In the genomic region with DNA sequence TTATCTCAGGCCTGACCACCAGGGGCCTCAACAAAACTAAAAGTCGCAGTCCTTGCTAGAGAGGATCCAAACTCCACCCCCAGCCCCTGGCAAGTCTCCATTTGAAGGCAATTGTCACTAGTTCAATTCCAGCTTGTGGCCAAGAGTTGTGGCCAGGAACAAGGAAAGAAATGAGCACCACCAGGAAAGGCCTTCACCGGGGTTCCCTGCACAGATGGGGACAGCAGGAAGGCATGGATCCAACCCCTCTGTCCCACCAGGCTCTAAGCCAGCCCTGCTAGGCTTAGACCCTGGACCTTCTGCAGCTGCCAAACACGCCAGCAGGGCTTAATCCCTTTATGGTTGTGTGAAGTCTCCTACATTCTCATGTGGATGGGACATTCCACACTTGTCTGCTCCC, we compare ENCODE assay signal across 19 mouse cellular contexts. TPM values are rescaled to one million over a fixed set of nuclear protein-coding genes. Genes with fewer than 3 reads are reported as not detected.
DNase-seq lines count a peak whose midpoint lies in the region; ATAC-seq and TF ChIP-seq lines count a peak whose summit lies in the region.
"Had no signal": no experiment of that assay in that cellular context is flagged by ENCODE, and none has a peak within 500 bp of the region (broad histone marks: within the 10 kb centered on the region; RNA-seq: fewer than 3 reads in every experiment).

No protein-coding gene starts in this region.

- WGBS in forebrain, embryonic 14.5 days, result 35% methylated on average over 3 of the region's 3 CpGs
- 48% methylated on average over 3 of the region's 3 CpGs for WGBS in forebrain, embryonic 10.5 days
- 23% methylated on average over 3 of the region's 3 CpGs for WGBS in hindbrain, postnatal 0 days
- 44% methylated on average over 3 of the region's 3 CpGs for WGBS in hindbrain, embryonic 13.5 days
- 21% methylated on average over 3 of the region's 3 CpGs for WGBS in liver, embryonic 12.5 days (ENCODE audit: insufficient replicate concordance)
- WGBS in liver, postnatal 0 days (ENCODE audit: insufficient replicate concordance), result 30% methylated on average over 3 of the region's 3 CpGs

- TF ChIP-seq EP300 in liver, postnatal 0 days (IDR thresholded peaks at IDR 0.05; ENCODE audit: low read depth), result no peak

- TF ChIP-seq CTCF in hindbrain, postnatal 0 days (IDR thresholded peaks at IDR 0.05; ENCODE audit: low read depth), result peak; percentile 18; the same call in 1 of the 2 replicates
- no peak for TF ChIP-seq CTCF in liver, postnatal 0 days (IDR thresholded peaks at IDR 0.05; ENCODE audit: low read depth)

- no peak overlapping the region for H3K4me3 ChIP-seq in forebrain, embryonic 14.5 days (ENCODE audit: low read depth, low read length)
- no peak overlapping the region for H3K4me3 ChIP-seq in forebrain, embryonic 10.5 days
- H3K4me3 ChIP-seq in hindbrain, postnatal 0 days (ENCODE audit: low read length), result no peak overlapping the region
- H3K4me3 ChIP-seq in hindbrain, embryonic 13.5 days, result no peak overlapping the region
- no peak overlapping the region for H3K4me3 ChIP-seq in liver, embryonic 12.5 days
- H3K4me3 ChIP-seq in liver, postnatal 0 days (ENCODE audit: low read depth, low read length), result no peak overlapping the region
- H3K4me3 ChIP-seq: embryonic facial prominence, embryonic 12.5 days; forebrain, embryonic 15.5 days; heart, adult 2 months; heart, embryonic 15.5 days; hindbrain, embryonic 15.5 days had no signal

- ATAC-seq in forebrain, embryonic 14.5 days, result no peak
- peak; percentile 58; the same call in 1 of the 2 replicates for ATAC-seq in hindbrain, postnatal 0 days
- no peak for ATAC-seq in hindbrain, embryonic 13.5 days (ENCODE audit: low FRiP score)
- ATAC-seq in liver, embryonic 12.5 days, result no peak
- no peak for ATAC-seq in liver, postnatal 0 days
- ATAC-seq: forebrain, embryonic 15.5 days had no signal

- peak; percentile 17 for DNase-seq in forebrain, embryonic 14.5 days (ENCODE audit: low spot score)
- no peak for DNase-seq in forebrain, embryonic 10.5 days (ENCODE audit: extremely low spot score, low spot score)
- peak; percentile 64 for DNase-seq in hindbrain, postnatal 0 days (ENCODE audit: low spot score)
- DNase-seq in liver, postnatal 0 days, result no peak
- DNase-seq in thymus, adult 18-20 months, result no peak
- DNase-seq: adrenal gland, adult 8-10 months; adrenal gland, postnatal 36 days; cerebellum, postnatal 25 days; gastrocnemius, postnatal 14 days; heart, adult 2 months; heart, postnatal 14 days; kidney, adult 11 months had no signal

- no peaks in the 10 kb centered on the region for H3K9me3 ChIP-seq in forebrain, embryonic 14.5 days (replicated peaks; ENCODE audit: control insufficient read depth, low read length)
- H3K9me3 ChIP-seq in forebrain, embryonic 10.5 days, result no peaks in the 10 kb centered on the region
- H3K9me3 ChIP-seq in hindbrain, postnatal 0 days (ENCODE audit: low read length), result no peaks in the 10 kb centered on the region
- no peaks in the 10 kb centered on the region for H3K9me3 ChIP-seq in hindbrain, embryonic 13.5 days
- no peaks in the 10 kb centered on the region for H3K9me3 ChIP-seq in liver, embryonic 12.5 days (replicated peaks)
- H3K9me3 ChIP-seq in liver, postnatal 0 days (ENCODE audit: low read length), result no peaks in the 10 kb centered on the region
- H3K9me3 ChIP-seq: embryonic facial prominence, embryonic 12.5 days; forebrain, embryonic 15.5 days; heart, embryonic 15.5 days; hindbrain, embryonic 15.5 days had no signal

- H3K27ac ChIP-seq in forebrain, embryonic 14.5 days (ENCODE audit: low read depth, low read length), result no peak overlapping the region
- H3K27ac ChIP-seq in forebrain, embryonic 10.5 days, result no peak overlapping the region
- no peak overlapping the region for H3K27ac ChIP-seq in hindbrain, postnatal 0 days
- no peak overlapping the region for H3K27ac ChIP-seq in hindbrain, embryonic 13.5 days
- 0 out of 2 replicates have a peak overlapping the region, but pooled peaks have one; percentile 43 for H3K27ac ChIP-seq in liver, embryonic 12.5 days
- no peak overlapping the region for H3K27ac ChIP-seq in liver, postnatal 0 days (ENCODE audit: low read depth)
- H3K27ac ChIP-seq: embryonic facial prominence, embryonic 12.5 days; forebrain, embryonic 15.5 days; heart, adult 2 months; heart, embryonic 15.5 days; hindbrain, embryonic 15.5 days had no signal

- peaks cover 8% of the 10 kb centered on the region; the same call in 1 of the 2 replicates for H3K4me1 ChIP-seq in forebrain, embryonic 14.5 days (ENCODE audit: control insufficient read depth, insufficient read depth, low read length)
- H3K4me1 ChIP-seq in forebrain, embryonic 10.5 days, result peaks cover 35% of the 10 kb centered on the region
- H3K4me1 ChIP-seq in hindbrain, postnatal 0 days (ENCODE audit: insufficient read depth, low read length), result peaks cover 23% of the 10 kb centered on the region; the same call in 1 of the 2 replicates
- H3K4me1 ChIP-seq in hindbrain, embryonic 13.5 days (replicated peaks), result peaks cover 51% of the 10 kb centered on the region
- H3K4me1 ChIP-seq in liver, embryonic 12.5 days, result peaks cover 12% of the 10 kb centered on the region
- no peaks in the 10 kb centered on the region for H3K4me1 ChIP-seq in liver, postnatal 0 days (ENCODE audit: insufficient read depth)
- H3K4me1 ChIP-seq: heart, embryonic 15.5 days had no signal

- no peak overlapping the region for H3K9ac ChIP-seq in forebrain, embryonic 14.5 days (ENCODE audit: low read length)
- H3K9ac ChIP-seq in hindbrain, postnatal 0 days (replicated peaks; ENCODE audit: low read length), result no peak overlapping the region
- no peak overlapping the region for H3K9ac ChIP-seq in hindbrain, embryonic 13.5 days
- no peak overlapping the region for H3K9ac ChIP-seq in liver, embryonic 12.5 days
- H3K9ac ChIP-seq in liver, postnatal 0 days (replicated peaks), result no peak overlapping the region
- H3K9ac ChIP-seq: embryonic facial prominence, embryonic 12.5 days; forebrain, embryonic 15.5 days; heart, embryonic 15.5 days; hindbrain, embryonic 15.5 days had no signal

- H3K4me2 ChIP-seq in forebrain, embryonic 14.5 days (ENCODE audit: low read length), result no peak overlapping the region
- no peak overlapping the region for H3K4me2 ChIP-seq in hindbrain, postnatal 0 days (ENCODE audit: low read depth, low read length)
- H3K4me2 ChIP-seq in hindbrain, embryonic 13.5 days, result no peak overlapping the region
- H3K4me2 ChIP-seq in liver, embryonic 12.5 days, result no peak overlapping the region
- H3K4me2 ChIP-seq in liver, postnatal 0 days (ENCODE audit: low read depth, low read length), result no peak overlapping the region
- H3K4me2 ChIP-seq: embryonic facial prominence, embryonic 12.5 days; forebrain, embryonic 15.5 days; heart, embryonic 11.5 days; heart, embryonic 15.5 days; hindbrain, embryonic 15.5 days had no signal

- no peaks in the 10 kb centered on the region for H3K27me3 ChIP-seq in forebrain, embryonic 14.5 days (replicated peaks; ENCODE audit: control insufficient read depth, insufficient read depth, low read length)
- H3K27me3 ChIP-seq in forebrain, embryonic 10.5 days (ENCODE audit: poor library complexity, severe bottlenecking), result peaks cover 32% of the 10 kb centered on the region
- no peaks in the 10 kb centered on the region for H3K27me3 ChIP-seq in hindbrain, postnatal 0 days (ENCODE audit: insufficient read depth, low read length)
- 0 out of 2 replicates have a peak, but pooled peaks cover 3% of the 10 kb centered on the region for H3K27me3 ChIP-seq in hindbrain, embryonic 13.5 days
- peaks cover 78% of the 10 kb centered on the region for H3K27me3 ChIP-seq in liver, embryonic 12.5 days (replicated peaks)
- peaks cover 3% of the 10 kb centered on the region; the same call in 1 of the 2 replicates for H3K27me3 ChIP-seq in liver, postnatal 0 days (ENCODE audit: insufficient read depth, low read length)
- H3K27me3 ChIP-seq: forebrain, embryonic 15.5 days; hindbrain, embryonic 15.5 days had no signal

- no peaks in the 10 kb centered on the region for H3K36me3 ChIP-seq in forebrain, embryonic 14.5 days (ENCODE audit: control insufficient read depth, insufficient read depth, low read length)
- no peaks in the 10 kb centered on the region for H3K36me3 ChIP-seq in forebrain, embryonic 10.5 days (replicated peaks)
- H3K36me3 ChIP-seq in hindbrain, postnatal 0 days (ENCODE audit: insufficient read depth, low read length), result no peaks in the 10 kb centered on the region
- H3K36me3 ChIP-seq in hindbrain, embryonic 13.5 days, result no peaks in the 10 kb centered on the region
- no peaks in the 10 kb centered on the region for H3K36me3 ChIP-seq in liver, embryonic 12.5 days
- H3K36me3 ChIP-seq in liver, postnatal 0 days (replicated peaks; ENCODE audit: insufficient read depth, low read length), result no peaks in the 10 kb centered on the region
- H3K36me3 ChIP-seq: embryonic facial prominence, embryonic 12.5 days; forebrain, embryonic 15.5 days; heart, embryonic 15.5 days; hindbrain, embryonic 15.5 days had no signal

RNA-seq across cellular contexts. Expression of gene Pou2f2, which starts 8.9 kb away (rescaled TPM):
- 15.5 and 21.1 TPM in 2 replicates for polyA plus RNA-seq in forebrain, embryonic 14.5 days (2014; fragmentation: Nextera tagmentation; extraction: Ambion mirVana)
- polyA plus RNA-seq in forebrain, embryonic 10.5 days (2016; fragmentation: Nextera tagmentation; extraction: Ambion mirVana), result 5.5 and 7.0 TPM in 2 replicates
- total RNA-seq in hindbrain, postnatal 0 days (2014; rRNA removed), result 3.9 and 4.7 TPM in 2 replicates
- 14.4 and 20.2 TPM in 2 replicates for polyA plus RNA-seq in hindbrain, postnatal 0 days (2015; fragmentation: Nextera tagmentation; extraction: Ambion mirVana)
- 33.2 and 39.7 TPM in 2 replicates for polyA plus RNA-seq in hindbrain, embryonic 13.5 days (2015; fragmentation: Nextera tagmentation; extraction: Ambion mirVana)
- polyA plus RNA-seq in liver, embryonic 12.5 days (2016; fragmentation: Nextera tagmentation; extraction: Ambion mirVana), result 1.9 TPM in 2 replicates
- polyA plus RNA-seq in liver, postnatal 0 days (2015; fragmentation: Nextera tagmentation; extraction: Ambion mirVana), result 2.0 and 2.9 TPM in 2 replicates

RNA-seq across cellular contexts. Expression of gene Dedd2, which starts 49.8 kb away (rescaled TPM):
- polyA plus RNA-seq in forebrain, embryonic 14.5 days (2014; fragmentation: Nextera tagmentation; extraction: Ambion mirVana), result 10.8 and 12.5 TPM in 2 replicates
- polyA plus RNA-seq in forebrain, embryonic 10.5 days (2016; fragmentation: Nextera tagmentation; extraction: Ambion mirVana), result 8.8 and 10.7 TPM in 2 replicates
- 22.5 and 31.7 TPM in 2 replicates for total RNA-seq in hindbrain, postnatal 0 days (2014; rRNA removed)
- 19.8 and 20.2 TPM in 2 replicates for polyA plus RNA-seq in hindbrain, postnatal 0 days (2015; fragmentation: Nextera tagmentation; extraction: Ambion mirVana)
- 14.0 and 15.4 TPM in 2 replicates for polyA plus RNA-seq in hindbrain, embryonic 13.5 days (2015; fragmentation: Nextera tagmentation; extraction: Ambion mirVana)
- 31.4 and 33.4 TPM in 2 replicates for polyA plus RNA-seq in liver, embryonic 12.5 days (2016; fragmentation: Nextera tagmentation; extraction: Ambion mirVana)
- 19.2 and 21.1 TPM in 2 replicates for polyA plus RNA-seq in liver, postnatal 0 days (2015; fragmentation: Nextera tagmentation; extraction: Ambion mirVana)

RNA-seq across cellular contexts. Expression of gene Zfp526, which starts 50.6 kb away (rescaled TPM):
- 2.3 and 2.8 TPM in 2 replicates for polyA plus RNA-seq in forebrain, embryonic 14.5 days (2014; fragmentation: Nextera tagmentation; extraction: Ambion mirVana)
- polyA plus RNA-seq in forebrain, embryonic 10.5 days (2016; fragmentation: Nextera tagmentation; extraction: Ambion mirVana), result 2.6 and 2.9 TPM in 2 replicates
- total RNA-seq in hindbrain, postnatal 0 days (2014; rRNA removed), result 9.6 and 10.1 TPM in 2 replicates
- polyA plus RNA-seq in hindbrain, postnatal 0 days (2015; fragmentation: Nextera tagmentation; extraction: Ambion mirVana), result 0.66 and 0.85 TPM in 2 replicates
- 1.6 and 1.9 TPM in 2 replicates for polyA plus RNA-seq in hindbrain, embryonic 13.5 days (2015; fragmentation: Nextera tagmentation; extraction: Ambion mirVana)
- polyA plus RNA-seq in liver, embryonic 12.5 days (2016; fragmentation: Nextera tagmentation; extraction: Ambion mirVana), result 2.3 and 2.8 TPM in 2 replicates
- 1.0 and 1.2 TPM in 2 replicates for polyA plus RNA-seq in liver, postnatal 0 days (2015; fragmentation: Nextera tagmentation; extraction: Ambion mirVana)

Comparison
In these comparisons a context has a peak if more than half of its experiments do, and no peak if none do; other contexts are left out.
1. DNase-seq: peak in forebrain, embryonic 14.5 days (single experiment) and hindbrain, postnatal 0 days (single experiment); none in forebrain, embryonic 10.5 days (single experiment), liver, postnatal 0 days (single experiment) and thymus, adult 18-20 months (0 of 2).